Mouse (Mus musculus): ENCODE measurements around the gene Plbd2.

DNA sequence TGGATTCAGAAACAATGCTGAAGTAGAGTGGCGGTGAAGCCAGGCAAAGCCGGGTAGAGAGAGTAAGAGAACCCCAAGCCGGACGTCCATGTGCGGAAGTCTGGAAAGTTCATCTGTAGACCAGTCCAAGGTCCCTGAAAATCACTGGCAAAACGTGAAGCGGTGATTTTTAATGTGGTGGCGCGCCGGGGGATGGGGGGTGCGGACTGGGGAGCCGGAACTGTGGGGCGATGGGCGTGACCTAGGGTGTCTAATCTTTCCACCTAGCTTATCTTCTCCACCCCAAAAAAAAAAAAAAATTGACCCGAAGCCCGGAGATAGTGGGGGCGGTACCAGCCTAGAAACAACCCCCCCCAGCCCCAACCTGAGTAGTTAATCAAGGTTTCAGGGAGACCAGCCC, 65.9 kb downstream of the Plbd2 start:
- TF ChIP-seq POLR2A (IDR thresholded peaks at IDR 0.05; ENCODE audit: borderline replicate concordance, extremely low read depth, insufficient read depth, insufficient read length, poor library complexity, severe bottlenecking), result no peak
- TF ChIP-seq CTCF (IDR thresholded peaks at IDR 0.05; ENCODE audit: borderline replicate concordance, extremely low read depth, insufficient read depth, insufficient read length), result no peak
